Mouse (Mus musculus) liver, embryonic 14.5 days (tissue): ENCODE measurements around the gene Pm20d2. TPM values are rescaled to one million over a fixed set of nuclear protein-coding genes. Genes with fewer than 3 reads are reported as not detected.

Source experiments
- ATAC-seq: fragments of 200-750 bp; cut with Nextera tagmentation; 2 replicates; pipeline ENCODE4 v1.8.0; 2017; ENCODE audit warnings: moderate number of reproducible peaks, mild to moderate bottlenecking, moderate library complexity; ENCODE audit not compliant: insufficient read depth
- DNase-seq, 3 experiments: peaks; one replicate each; pipeline ENCODE4 v3.0.0-alpha.2; 2012 to 2013; ENCODE audit warnings: low read depth in 3 of 3, low spot score in 3 of 3
- H3K27ac ChIP-seq: fragments of 300-500 bp; sonication (generic); 2 replicates; pipeline ENCODE4 v1.5.1; 2014; ENCODE audit warnings: moderate library complexity, mild to moderate bottlenecking, control low read depth, inconsistent platforms
- H3K27me3 ChIP-seq: fragments of 300-500 bp; sonication (generic); 2 replicates; pipeline ENCODE4 v1.6.1; 2014; ENCODE audit warnings: mild to moderate bottlenecking, low read length, moderate library complexity; ENCODE audit not compliant: control insufficient read depth, insufficient read depth
- H3K36me3 ChIP-seq: fragments of 300-500 bp; sonication (generic); replicated peaks from 2 replicates; pipeline ENCODE4 v1.6.1; 2014; ENCODE audit warnings: low read depth; ENCODE audit not compliant: control insufficient read depth, insufficient read depth
- H3K4me1 ChIP-seq, 2 experiments: fragments of 200-500 bp in 1 of 2; fragments of 300-500 bp in 1 of 2; sonication (generic) in 1 of 2; replicated peaks; 2 replicates each; pipeline ENCODE4 v1.6.1; 2012 to 2014; ENCODE audit warnings: antibody characterized with exemption in 1 of 2, inconsistent platforms in 1 of 2, low read length in 1 of 2; ENCODE audit not compliant: control insufficient read depth in 2 of 2, insufficient read depth in 2 of 2
- H3K4me2 ChIP-seq: fragments of 300-500 bp; sonication (generic); 2 replicates; pipeline ENCODE4 v1.6.1; 2014; ENCODE audit warnings: low read depth, mild to moderate bottlenecking, control low read depth, moderate library complexity
- H3K4me3 ChIP-seq, 2 experiments: fragments of 200-500 bp in 1 of 2; fragments of 300-500 bp in 1 of 2; sonication (generic) in 1 of 2; 2 replicates each; pipeline ENCODE4 v1.5.1; 2012 to 2014; ENCODE audit warnings: low read depth in 2 of 2, low read length in 2 of 2, mild to moderate bottlenecking in 2 of 2, control low read depth in 1 of 2, inconsistent platforms in 1 of 2, moderate library complexity in 1 of 2; ENCODE audit not compliant: insufficient read depth in 1 of 2
- H3K9ac ChIP-seq: fragments of 300-500 bp; sonication (generic); replicated peaks from 2 replicates; pipeline ENCODE4 v1.6.1; 2014; ENCODE audit warnings: mild to moderate bottlenecking, control low read depth, moderate library complexity
- H3K9me3 ChIP-seq: fragments of 300-500 bp; sonication (generic); 2 replicates; pipeline ENCODE4 v1.6.1; 2016; ENCODE audit warnings: low read length, mixed read lengths; ENCODE audit not compliant: control insufficient read depth
- CTCF ChIP-seq: IDR thresholded peaks from 2 replicates; pipeline ENCODE4 v1.5.1; 2016; ENCODE audit warnings: antibody characterized with exemption, low read depth, control low read depth
- EP300 ChIP-seq: IDR thresholded peaks from 2 replicates; pipeline ENCODE4 v1.6.1; 2016; ENCODE audit warnings: antibody characterized with exemption, low read depth
- WGBS: fragments of 180-500 bp; shearing (Covaris S2); extraction: QIAGEN DNeasy Blood & Tissue Kit; methylation state at CpG from one replicate; pipeline ENCODE4 v1.1.7; 2014; ENCODE audit not compliant: insufficient replicate concordance; 5-methylcytosine and 5-hydroxymethylcytosine counted together
- polyA plus RNA-seq, 2 experiments: library from polyadenylated mRNA; depleted of rRNA in 1 of 2; stranded (reverse) in 1 of 2; unstranded in 1 of 2; fragments of >200 nt; fragmentation: Nextera tagmentation in 1 of 2; extraction: Ambion mirVana in 1 of 2; gene quantifications; 2 replicates each; pipeline versions ENCODE4 v1.2.1 to v1.2.3; 2012 to 2014

Pm20d2 gene
- polyA plus RNA-seq, 2 experiments, result 0.09 to 0.15 TPM

DNA sequence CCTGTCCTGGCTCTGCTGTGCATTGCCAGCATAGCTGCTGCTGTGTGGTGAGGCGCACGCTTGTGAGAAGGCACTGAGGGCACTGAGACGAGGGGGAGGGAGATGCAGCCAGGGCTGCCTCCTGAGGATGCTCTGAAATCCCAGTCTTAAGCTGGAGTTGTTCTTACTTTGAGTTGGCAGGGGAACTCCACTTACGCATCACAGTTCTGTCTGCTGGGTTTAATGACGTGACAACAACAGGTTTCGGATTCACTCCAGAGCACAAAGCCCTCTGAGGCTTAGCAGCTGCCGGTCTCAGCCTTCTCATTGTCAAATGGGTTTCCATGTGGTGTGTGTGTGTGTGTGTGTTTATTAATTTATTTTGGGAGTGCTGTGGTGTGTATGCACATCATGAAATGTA lies 40.4 kb downstream of the Pm20d2 start:
- no peak overlapping the region for H3K4me2 ChIP-seq
- H3K4me3 ChIP-seq, result no peak overlapping the region
- ATAC-seq (no peak), DNase-seq (no peak)
- 59% methylated on average over 7 of the region's 7 CpGs for WGBS
- no peak overlapping the region for H3K9ac ChIP-seq
- no peak overlapping the region for H3K27ac ChIP-seq
- H3K9me3 ChIP-seq, result no peaks in the 10 kb centered on the region
- no peaks in the 10 kb centered on the region for H3K36me3 ChIP-seq
- H3K27me3 ChIP-seq, result no peaks in the 10 kb centered on the region; the same call in 1 of the 2 replicates
- H3K4me1 ChIP-seq, result no peaks in the 10 kb centered on the region
- TF ChIP-seq EP300 (no peak), CTCF (no peak)

DNA sequence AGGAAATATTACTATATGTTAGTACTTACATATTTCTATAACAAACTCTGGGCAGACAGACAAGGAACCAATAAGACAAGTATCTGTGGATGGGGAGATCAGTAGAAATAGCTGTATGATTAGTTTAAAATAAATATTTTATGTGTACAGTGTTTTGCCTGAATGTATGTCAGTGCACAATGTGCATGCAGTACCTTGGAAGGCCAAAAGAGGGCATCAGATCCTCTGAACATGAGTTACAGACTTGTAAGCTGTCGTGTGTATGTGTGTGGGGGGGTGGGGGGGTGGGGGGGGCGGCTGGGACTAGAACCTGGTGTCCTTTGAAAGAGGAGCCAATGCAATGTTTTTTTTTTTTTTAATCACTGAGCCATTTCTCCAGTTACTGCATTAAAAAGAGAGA lies 41.7 kb downstream of the Pm20d2 start:
- no peaks in the 10 kb centered on the region for H3K36me3 ChIP-seq
- TF ChIP-seq EP300 (no peak), CTCF (peak; percentile 64)
- DNase-seq (peak in 2 of 3 experiments; percentile 6 to 17), ATAC-seq (no peak)
- H3K27ac ChIP-seq, result no peak overlapping the region
- H3K9me3 ChIP-seq, result no peaks in the 10 kb centered on the region
- H3K9ac ChIP-seq, result no peak overlapping the region
- no peak overlapping the region for H3K4me2 ChIP-seq
- H3K4me1 ChIP-seq, result no peaks in the 10 kb centered on the region
- no peaks in the 10 kb centered on the region; the same call in 1 of the 2 replicates for H3K27me3 ChIP-seq
- WGBS, result 0% methylated on average over 2 of the region's 2 CpGs
- H3K4me3 ChIP-seq, result no peak overlapping the region

DNA sequence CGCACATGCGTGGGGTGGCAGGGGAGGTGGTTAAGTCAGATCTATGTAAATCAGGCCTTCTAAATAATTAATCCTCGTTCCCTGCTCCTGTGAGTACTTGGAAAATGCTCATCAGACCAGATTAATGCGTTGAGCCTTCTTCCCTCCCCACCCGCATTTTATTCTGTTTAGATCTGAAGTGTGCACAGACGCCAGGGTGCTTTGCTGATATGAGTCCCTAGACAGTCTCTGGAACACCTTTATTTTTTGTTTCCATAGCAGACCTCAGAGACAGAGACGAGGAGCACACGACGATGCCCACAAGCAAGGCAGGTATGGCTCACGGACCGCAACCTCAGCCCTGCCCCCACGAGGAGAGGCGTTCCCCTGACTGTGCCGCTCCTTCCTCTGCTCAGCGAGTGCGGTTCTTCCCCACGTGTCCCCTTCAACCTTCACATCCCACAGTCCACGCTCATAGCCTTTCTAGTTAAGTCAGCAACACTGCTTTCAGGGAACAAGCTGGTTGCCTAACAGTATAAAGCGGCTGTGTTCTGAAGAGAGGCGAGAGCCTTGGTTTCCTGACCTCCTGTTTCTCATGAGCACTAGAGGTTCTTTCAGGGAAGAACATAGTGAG lies 42.8 kb downstream of the Pm20d2 start:
- Histone ChIP-seq H3K4me3 (no peak overlapping the region), H3K4me2 (no peak overlapping the region), H3K27ac (no peak overlapping the region), H3K9ac (no peak overlapping the region), H3K36me3 (no peaks in the 10 kb centered on the region), H3K27me3 (no peaks in the 10 kb centered on the region; the same call in 1 of the 2 replicates), H3K9me3 (no peaks in the 10 kb centered on the region), H3K4me1 (no peaks in the 10 kb centered on the region)
- ATAC-seq (no peak), DNase-seq (no peak)
- no peak for TF ChIP-seq CTCF
- no peak for TF ChIP-seq EP300
- 27% methylated on average over 20 of the region's 20 CpGs for WGBS

- TF ChIP-seq EP300 (no peak), CTCF (no peak)
- ATAC-seq, result no peak
These were observed 57.3 kb downstream of the Pm20d2 start, which contains the start of gene Gabrr1 for GRCm38 (mm10) chr4:33132221-33132620. Gene Gabrr1 (plus strand): TSS chr4:33132521.

DNA sequence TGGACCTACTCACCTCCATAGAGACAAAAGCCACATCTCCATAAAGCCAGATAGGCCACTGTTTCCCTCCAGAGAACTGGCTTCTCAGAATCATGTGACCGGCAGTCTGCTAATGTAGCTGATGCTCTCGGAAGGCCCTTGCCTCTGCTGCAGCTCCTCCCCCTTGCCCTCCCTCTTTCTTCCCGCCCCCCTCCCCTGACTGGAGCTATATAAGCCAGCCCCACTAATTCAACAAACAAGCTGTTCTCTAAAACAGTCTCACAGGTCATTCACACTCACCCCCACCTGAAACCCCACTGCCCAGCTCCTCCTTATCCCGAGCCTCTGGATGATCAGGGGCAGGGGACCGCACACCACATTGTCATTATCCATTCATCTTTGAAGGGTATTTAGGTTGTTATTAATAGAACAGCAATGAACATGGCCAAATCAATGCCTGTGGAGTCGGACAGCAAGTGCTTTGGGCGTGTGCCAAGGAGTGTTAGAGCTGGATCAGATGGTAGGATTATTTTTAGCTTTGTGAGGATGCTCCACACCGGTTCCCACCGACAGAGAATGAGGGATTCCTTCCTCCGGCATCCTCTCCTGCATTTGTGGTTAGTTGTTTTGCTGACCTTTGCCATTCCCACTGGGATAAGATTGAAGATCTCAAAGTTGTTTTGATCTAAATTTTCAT lies 64.0 kb downstream of the Pm20d2 start:
- H3K4me1 ChIP-seq, result no peaks in the 10 kb centered on the region
- H3K27ac ChIP-seq, result no peak overlapping the region
- no peaks in the 10 kb centered on the region for H3K36me3 ChIP-seq
- no peaks in the 10 kb centered on the region for H3K27me3 ChIP-seq
- 64% methylated on average over 10 of the region's 10 CpGs for WGBS
- H3K9ac ChIP-seq, result no peak overlapping the region
- no peak for TF ChIP-seq CTCF
- DNase-seq (no peak), ATAC-seq (no peak)
- no peak overlapping the region for H3K4me2 ChIP-seq
- H3K4me3 ChIP-seq, result no peak overlapping the region
- H3K9me3 ChIP-seq, result no peaks in the 10 kb centered on the region

More at GRCm38 (mm10) chr4:33132221-33132620, 57.3 kb downstream of the Pm20d2 start, which contains the start of gene Gabrr1:
- H3K4me1 ChIP-seq, result no peaks in the 10 kb centered on the region
- WGBS, result 70% methylated on average over 11 of the region's 11 CpGs
- H3K27me3 ChIP-seq, result no peaks in the 10 kb centered on the region
- no peaks in the 10 kb centered on the region for H3K9me3 ChIP-seq
- no peak within 1 kb of the TSS for H3K9ac ChIP-seq
- DNase-seq, result no peak
- H3K4me2 ChIP-seq, result no peak within 1 kb of the TSS
- no peaks in the 10 kb centered on the region for H3K36me3 ChIP-seq
- no peak within 1 kb of the TSS for H3K27ac ChIP-seq
- no peak within 1 kb of the TSS for H3K4me3 ChIP-seq
